Mouse (Mus musculus) midbrain, embryonic 14.5 days (tissue): Measurements from ENCODE around the gene Slc6a21. TPM values are rescaled to one million over a fixed set of nuclear protein-coding genes. Genes with fewer than 3 reads are reported as not detected.

Source experiments
- ATAC-seq: fragments of 200-750 bp; cut with Nextera tagmentation; 2 replicates; pipeline ENCODE4 v1.8.0; 2017; ENCODE audit warnings: moderate number of reproducible peaks, moderate library complexity; ENCODE audit not compliant: low FRiP score, low TSS enrichment
- DNase-seq: peaks from one replicate; pipeline ENCODE4 v3.0.0-alpha.2; 2015
- H3K27ac ChIP-seq: fragments of 300-500 bp; sonication (generic); replicated peaks from 2 replicates; pipeline ENCODE4 v1.5.1; 2014; ENCODE audit warnings: mild to moderate bottlenecking, low read depth, low read length, moderate library complexity
- H3K27me3 ChIP-seq: fragments of 300-500 bp; sonication (generic); 2 replicates; pipeline ENCODE4 v1.6.1; 2014; ENCODE audit warnings: low read length, control low read depth, mixed read lengths; ENCODE audit not compliant: control insufficient read depth, insufficient read depth
- H3K36me3 ChIP-seq: fragments of 300-500 bp; sonication (generic); 2 replicates; pipeline ENCODE4 v1.6.1; 2014; ENCODE audit warnings: low read length, control low read depth; ENCODE audit not compliant: control insufficient read depth, insufficient read depth
- H3K4me1 ChIP-seq: fragments of 300-500 bp; sonication (generic); 2 replicates; pipeline ENCODE4 v1.6.1; 2014; ENCODE audit warnings: mild to moderate bottlenecking, antibody characterized with exemption, low read length, control low read depth; ENCODE audit not compliant: control insufficient read depth, insufficient read depth
- H3K4me2 ChIP-seq: fragments of 300-500 bp; sonication (generic); 2 replicates; pipeline ENCODE4 v1.6.1; 2014; ENCODE audit warnings: mild to moderate bottlenecking, low read length, moderate library complexity
- H3K4me3 ChIP-seq: fragments of 300-500 bp; sonication (generic); replicated peaks from 2 replicates; pipeline ENCODE4 v1.5.1; 2014; ENCODE audit warnings: low read depth, low read length
- H3K9ac ChIP-seq: fragments of 300-500 bp; sonication (generic); replicated peaks from 2 replicates; pipeline ENCODE4 v1.6.1; 2014; ENCODE audit warnings: mild to moderate bottlenecking, low read length, moderate library complexity
- H3K9me3 ChIP-seq: fragments of 300-500 bp; sonication (generic); 2 replicates; pipeline ENCODE4 v1.6.1; 2016; ENCODE audit warnings: low read length, control low read depth, mixed read lengths; ENCODE audit not compliant: control insufficient read depth
- WGBS: fragments of 180-500 bp; shearing (Covaris S2); extraction: QIAGEN DNeasy Blood & Tissue Kit; methylation state at CpG from one replicate; pipeline ENCODE4 v1.1.7; 2014; 5-methylcytosine and 5-hydroxymethylcytosine counted together
- polyA plus RNA-seq: library from polyadenylated mRNA; unstranded; fragments of >200 nt; fragmentation: Nextera tagmentation; extraction: Ambion mirVana; gene quantifications from 2 replicates; pipeline ENCODE4 v1.2.1, GENCODE M21; 2014

Slc6a21 gene
- polyA plus RNA-seq, 1 experiment from 2014 or later: not detected

GRCm38 (mm10) chr7:45316536-45316935 is 39.2 kb downstream of the Slc6a21 start:
- H3K27ac ChIP-seq: no peak overlapping the region
- H3K4me1 ChIP-seq: 0 out of 2 replicates have a peak, but pooled peaks cover 5% of the 10 kb centered on the region
- H3K9ac ChIP-seq: no peak overlapping the region
- H3K9me3 ChIP-seq: no peaks in the 10 kb centered on the region
- H3K36me3 ChIP-seq: no peaks in the 10 kb centered on the region
- ATAC-seq (no peak), DNase-seq (no peak)
- no peak overlapping the region for H3K4me3 ChIP-seq
- whole genome bisulfite sequencing: 89% methylated on average over 14 of the region's 14 CpGs
- H3K27me3 ChIP-seq: no peaks in the 10 kb centered on the region
- H3K4me2 ChIP-seq: no peak overlapping the region

GRCm38 (mm10) chr7:45322245-45322644 is 44.9 kb downstream of the Slc6a21 start:
- H3K4me3 ChIP-seq: no peak overlapping the region
- H3K9ac ChIP-seq: no peak overlapping the region
- H3K9me3 ChIP-seq: no peaks in the 10 kb centered on the region
- H3K27ac ChIP-seq: no peak overlapping the region
- H3K27me3 ChIP-seq: no peaks in the 10 kb centered on the region
- no peaks in the 10 kb centered on the region for H3K36me3 ChIP-seq
- H3K4me2 ChIP-seq: no peak overlapping the region
- H3K4me1 ChIP-seq: no peaks in the 10 kb centered on the region
- 88% methylated on average over 4 of the region's 4 CpGs for WGBS
- DNase-seq (no peak), ATAC-seq (no peak)

GRCm38 (mm10) chr7:45323069-45323468 is 45.8 kb downstream of the Slc6a21 start:
- ATAC-seq (no peak), DNase-seq (no peak)
- Histone ChIP-seq H3K4me2 (no peak overlapping the region), H3K36me3 (no peaks in the 10 kb centered on the region), H3K4me3 (no peak overlapping the region), H3K4me1 (no peaks in the 10 kb centered on the region), H3K9me3 (no peaks in the 10 kb centered on the region), H3K27ac (no peak overlapping the region), H3K27me3 (no peaks in the 10 kb centered on the region), H3K9ac (no peak overlapping the region)
- WGBS: 95% methylated on average over 5 of the region's 5 CpGs

- ATAC-seq: no peak
- no peaks in the 10 kb centered on the region for H3K9me3 ChIP-seq
Measured at GRCm38 (mm10) chr7:45325800-45326199, 48.5 kb downstream of the Slc6a21 start.

GRCm38 (mm10) chr7:45328841-45329475 is 51.6 kb downstream of the Slc6a21 start:
- Histone ChIP-seq H3K36me3 (no peaks in the 10 kb centered on the region), H3K9ac (no peak overlapping the region), H3K4me1 (no peaks in the 10 kb centered on the region), H3K27ac (no peak overlapping the region), H3K4me3 (no peak overlapping the region), H3K27me3 (no peaks in the 10 kb centered on the region), H3K4me2 (no peak overlapping the region), H3K9me3 (no peaks in the 10 kb centered on the region)
- ATAC-seq (no peak), DNase-seq (no peak)
- WGBS: 79% methylated on average over 13 of the region's 13 CpGs

More at GRCm38 (mm10) chr7:45325800-45326199, 48.5 kb downstream of the Slc6a21 start:
- no peak overlapping the region for H3K4me2 ChIP-seq
- H3K36me3 ChIP-seq: no peaks in the 10 kb centered on the region
- no peaks in the 10 kb centered on the region for H3K4me1 ChIP-seq
- no peak overlapping the region for H3K4me3 ChIP-seq
- no peaks in the 10 kb centered on the region for H3K27me3 ChIP-seq
- no peak for DNase-seq
- H3K9ac ChIP-seq: no peak overlapping the region
- H3K27ac ChIP-seq: no peak overlapping the region

- DNase-seq: no peak
- no peak for ATAC-seq
- no peak overlapping the region for H3K4me2 ChIP-seq
- no peaks in the 10 kb centered on the region for H3K36me3 ChIP-seq
- H3K27me3 ChIP-seq: no peaks in the 10 kb centered on the region
- H3K4me3 ChIP-seq: no peak overlapping the region
- no peak overlapping the region for H3K9ac ChIP-seq
- WGBS: 85% methylated on average over 6 of the region's 6 CpGs
- no peak overlapping the region for H3K27ac ChIP-seq
- H3K9me3 ChIP-seq: no peaks in the 10 kb centered on the region
- H3K4me1 ChIP-seq: no peaks in the 10 kb centered on the region
Measured at GRCm38 (mm10) chr7:45331502-45331901, 54.2 kb downstream of the Slc6a21 start.

- DNase-seq: peak; percentile 54
- no peaks in the 10 kb centered on the region; the same call in 1 of the 2 replicates for H3K27me3 ChIP-seq
- peak overlapping the region; percentile 55 for H3K9ac ChIP-seq
- H3K27ac ChIP-seq: no peak overlapping the region
- no peaks in the 10 kb centered on the region for H3K9me3 ChIP-seq
- ATAC-seq: peak; percentile 66
- WGBS: 3% methylated on average over 22 of the region's 22 CpGs
- no peaks in the 10 kb centered on the region for H3K36me3 ChIP-seq
- peak overlapping the region; percentile 92 for H3K4me2 ChIP-seq
- no peaks in the 10 kb centered on the region for H3K4me1 ChIP-seq
- H3K4me3 ChIP-seq: peak overlapping the region; percentile 51
Measured at GRCm38 (mm10) chr7:45332685-45333425, 55.5 kb downstream of the Slc6a21 start.

- H3K4me3 ChIP-seq: peak within 1 kb of the TSS; percentile 51
- H3K9me3 ChIP-seq: no peaks in the 10 kb centered on the region
- H3K9ac ChIP-seq: peak within 1 kb of the TSS; percentile 55
- peak within 1 kb of the TSS; percentile 92 for H3K4me2 ChIP-seq
- ATAC-seq: peak; percentile 53; the same call in 1 of the 2 replicates
- WGBS: 0% methylated on average over 38 of the region's 38 CpGs
- H3K27ac ChIP-seq: 0 out of 2 replicates have a peak within 1 kb of the TSS, but pooled peaks have one; percentile 41
- no peaks in the 10 kb centered on the region for H3K36me3 ChIP-seq
- peaks cover 5% of the 10 kb centered on the region; the same call in 1 of the 2 replicates for H3K4me1 ChIP-seq
- peak; percentile 84 for DNase-seq
- H3K27me3 ChIP-seq: peaks cover 3% of the 10 kb centered on the region; the same call in 1 of the 2 replicates
Measured at GRCm38 (mm10) chr7:45333431-45333982, 56.2 kb downstream of the Slc6a21 start, which contains the start of gene Trpm4. Gene Trpm4, minus strand, starts transcription at chr7:45333780.
